Mouse (Mus musculus): ENCODE data around the gene Hip1r. TPM values are rescaled to one million over a fixed set of nuclear protein-coding genes. Genes with fewer than 3 reads are reported as not detected.

Gene Hip1r
- total and polyA plus RNA-seq, 2 experiments from 2014 or later: 32.6 to 46.9 TPM

- DNase-seq (ENCODE audit: low spot score) (peak; percentile 54), ATAC-seq (no peak)
- peak; percentile 68 for TF ChIP-seq CTCF (IDR thresholded peaks at IDR 0.05; ENCODE audit: low read depth)
- H3K4me1 ChIP-seq (ENCODE audit: insufficient read depth, low read length): no peaks in the 10 kb centered on the region
- no peaks in the 10 kb centered on the region for H3K27me3 ChIP-seq (ENCODE audit: insufficient read depth, low read length)
- no peak overlapping the region for H3K4me2 ChIP-seq (ENCODE audit: low read depth, low read length)
- H3K9me3 ChIP-seq (ENCODE audit: low read length): no peaks in the 10 kb centered on the region
- H3K36me3 ChIP-seq (ENCODE audit: insufficient read depth, low read length): no peaks in the 10 kb centered on the region
- WGBS: 38% methylated on average over 18 of the region's 18 CpGs
- H3K27ac ChIP-seq: no peak overlapping the region
- no peak overlapping the region for H3K4me3 ChIP-seq (ENCODE audit: low read length)
- H3K9ac ChIP-seq (replicated peaks; ENCODE audit: low read length): no peak overlapping the region
Measured at GRCm38 (mm10) chr5:123933957-123934591, 39.4 kb upstream of the Hip1r start.

DNA sequence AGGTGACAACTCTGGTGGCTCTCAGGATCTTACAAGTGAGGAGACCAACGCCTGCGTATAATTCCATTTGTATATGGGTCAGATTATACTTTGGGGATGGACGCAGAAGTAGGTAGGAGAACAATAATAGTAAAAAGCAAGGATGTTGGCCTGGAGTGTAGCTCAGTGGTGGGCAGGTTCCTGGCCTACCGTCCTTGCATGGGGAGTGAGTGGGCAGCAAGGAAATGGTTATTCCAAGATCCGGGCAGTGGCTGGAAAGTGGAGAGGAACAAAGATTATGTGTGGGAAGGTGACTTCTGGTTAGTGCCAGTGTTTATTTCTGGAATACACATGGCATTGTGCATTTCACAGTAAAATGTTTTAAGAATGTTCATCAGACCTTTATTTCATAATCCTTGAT, 37.5 kb upstream of the Hip1r start:
- no peak overlapping the region for H3K4me3 ChIP-seq (ENCODE audit: low read length)
- no peak overlapping the region for H3K27ac ChIP-seq
- H3K9me3 ChIP-seq (ENCODE audit: low read length): no peaks in the 10 kb centered on the region
- H3K4me1 ChIP-seq (ENCODE audit: insufficient read depth, low read length): no peaks in the 10 kb centered on the region
- ATAC-seq (no peak), DNase-seq (ENCODE audit: low spot score) (no peak)
- H3K36me3 ChIP-seq (ENCODE audit: insufficient read depth, low read length): no peaks in the 10 kb centered on the region
- TF ChIP-seq CTCF (IDR thresholded peaks at IDR 0.05; ENCODE audit: low read depth): no peak
- no peak overlapping the region for H3K4me2 ChIP-seq (ENCODE audit: low read depth, low read length)
- WGBS: 90% methylated on average over 5 of the region's 5 CpGs
- no peak overlapping the region for H3K9ac ChIP-seq (replicated peaks; ENCODE audit: low read length)
- H3K27me3 ChIP-seq (ENCODE audit: insufficient read depth, low read length): no peaks in the 10 kb centered on the region

DNA sequence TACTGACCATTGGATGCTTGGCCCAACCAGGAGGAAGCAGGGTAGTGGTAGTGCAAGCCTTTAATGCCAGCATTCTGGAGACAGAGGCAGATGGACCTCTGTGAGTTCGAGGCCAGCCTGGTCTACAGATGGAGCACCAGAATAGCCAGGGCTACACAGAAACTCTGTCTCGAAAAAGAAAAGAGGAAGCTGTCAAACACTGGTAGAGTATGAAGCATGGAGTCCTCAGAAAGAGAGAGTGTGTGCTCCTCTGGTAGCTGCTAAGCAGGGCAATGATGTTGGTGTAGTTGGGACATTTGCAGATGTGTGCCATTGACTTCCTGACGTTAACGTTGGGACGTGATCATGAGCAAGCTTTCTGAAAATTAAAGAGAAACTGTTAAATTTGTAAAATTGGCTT, 34.9 kb upstream of the Hip1r start:
- H3K4me1 ChIP-seq (ENCODE audit: insufficient read depth, low read length): no peaks in the 10 kb centered on the region
- no peak overlapping the region for H3K4me3 ChIP-seq (ENCODE audit: low read length)
- H3K4me2 ChIP-seq (ENCODE audit: low read depth, low read length): no peak overlapping the region
- H3K9ac ChIP-seq (replicated peaks; ENCODE audit: low read length): no peak overlapping the region
- WGBS: 90% methylated on average over 5 of the region's 5 CpGs
- no peaks in the 10 kb centered on the region for H3K9me3 ChIP-seq (ENCODE audit: low read length)
- H3K27ac ChIP-seq: no peak overlapping the region
- no peak for ATAC-seq
- H3K36me3 ChIP-seq (ENCODE audit: insufficient read depth, low read length): no peaks in the 10 kb centered on the region
- no peak for DNase-seq (ENCODE audit: low spot score)
- H3K27me3 ChIP-seq (ENCODE audit: insufficient read depth, low read length): no peaks in the 10 kb centered on the region
- TF ChIP-seq CTCF (IDR thresholded peaks at IDR 0.05; ENCODE audit: low read depth): no peak

DNA sequence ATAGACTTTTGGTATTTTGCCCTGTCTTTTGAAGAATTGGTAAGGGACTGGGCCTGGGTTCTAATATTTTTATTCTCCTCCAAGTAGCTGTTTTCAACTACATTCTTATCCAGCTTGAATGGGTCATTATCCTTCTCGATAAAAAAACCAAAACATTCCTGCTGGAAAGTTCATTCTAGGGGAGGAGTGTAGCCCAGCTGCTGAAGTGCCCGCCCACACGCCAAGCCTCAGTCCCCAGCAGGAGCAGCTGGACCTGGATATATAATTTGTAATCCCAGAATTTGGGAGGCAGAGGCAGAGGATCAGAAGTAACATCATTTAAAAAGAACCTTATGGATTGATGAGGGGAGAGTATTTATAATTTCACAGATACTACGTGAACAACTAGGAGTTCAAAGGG, 26.9 kb upstream of the Hip1r start:
- DNase-seq (ENCODE audit: low spot score) (no peak), ATAC-seq (no peak)
- Histone ChIP-seq H3K27ac (no peak overlapping the region), H3K4me3 (ENCODE audit: low read length) (no peak overlapping the region), H3K4me2 (ENCODE audit: low read depth, low read length) (no peak overlapping the region), H3K9me3 (ENCODE audit: low read length) (no peaks in the 10 kb centered on the region), H3K27me3 (ENCODE audit: insufficient read depth, low read length) (no peaks in the 10 kb centered on the region), H3K9ac (replicated peaks; ENCODE audit: low read length) (no peak overlapping the region), H3K36me3 (ENCODE audit: insufficient read depth, low read length) (no peaks in the 10 kb centered on the region), H3K4me1 (ENCODE audit: insufficient read depth, low read length) (no peaks in the 10 kb centered on the region)
- 72% methylated on average over 4 of the region's 4 CpGs for WGBS
- TF ChIP-seq CTCF (IDR thresholded peaks at IDR 0.05; ENCODE audit: low read depth): no peak

- peak; percentile 90 for DNase-seq (ENCODE audit: low spot score)
- no peak overlapping the region for H3K4me2 ChIP-seq (ENCODE audit: low read depth, low read length)
- no peaks in the 10 kb centered on the region for H3K4me1 ChIP-seq (ENCODE audit: insufficient read depth, low read length)
- H3K36me3 ChIP-seq (ENCODE audit: insufficient read depth, low read length): no peaks in the 10 kb centered on the region
- no peaks in the 10 kb centered on the region for H3K27me3 ChIP-seq (ENCODE audit: insufficient read depth, low read length)
- 50% methylated on average over 7 of the region's 7 CpGs for WGBS
- no peak for ATAC-seq
- H3K4me3 ChIP-seq (ENCODE audit: low read length): no peak overlapping the region
- H3K27ac ChIP-seq: no peak overlapping the region
- no peak overlapping the region for H3K9ac ChIP-seq (replicated peaks; ENCODE audit: low read length)
- peak; percentile 79 for TF ChIP-seq CTCF (IDR thresholded peaks at IDR 0.05; ENCODE audit: low read depth)
- no peaks in the 10 kb centered on the region for H3K9me3 ChIP-seq (ENCODE audit: low read length)
Measured at GRCm38 (mm10) chr5:123947041-123947761, 26.2 kb upstream of the Hip1r start.

DNA sequence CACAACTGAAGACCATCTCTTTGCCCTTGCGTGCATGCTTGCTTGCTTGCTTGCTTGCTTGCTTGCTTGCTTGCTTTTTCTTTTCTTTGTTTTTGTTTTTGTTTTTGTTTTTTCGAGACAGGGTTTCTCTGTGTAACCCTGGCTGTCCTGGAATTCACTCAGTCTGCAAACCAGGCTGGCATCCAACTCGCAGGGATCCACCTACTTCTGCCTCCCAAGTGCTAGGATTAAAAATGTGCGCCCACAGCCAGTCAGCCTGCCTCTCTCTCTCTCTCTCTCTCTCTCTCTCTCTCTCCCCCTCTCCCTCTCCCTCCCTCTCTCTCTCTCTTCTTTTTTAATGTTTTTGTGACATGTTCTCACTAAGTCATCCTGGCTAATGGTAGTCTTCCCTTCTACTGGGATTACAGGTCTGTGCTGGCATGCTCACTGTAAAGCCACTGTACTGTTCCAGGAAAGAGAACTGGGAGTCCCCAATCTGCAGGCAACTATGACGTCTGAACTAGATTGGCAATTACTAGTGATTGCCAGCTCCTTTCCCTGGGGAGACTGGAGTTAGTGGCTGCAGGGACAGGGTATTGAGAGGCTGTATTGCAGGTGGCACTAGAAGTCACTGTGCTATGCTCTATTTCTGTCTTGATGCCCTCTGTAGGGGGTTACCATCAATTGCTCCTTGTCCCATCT, 20.9 kb upstream of the Hip1r start:
- Histone ChIP-seq H3K4me1 (ENCODE audit: insufficient read depth, low read length) (no peaks in the 10 kb centered on the region), H3K27me3 (ENCODE audit: insufficient read depth, low read length) (no peaks in the 10 kb centered on the region), H3K9ac (replicated peaks; ENCODE audit: low read length) (no peak overlapping the region), H3K36me3 (ENCODE audit: insufficient read depth, low read length) (no peaks in the 10 kb centered on the region), H3K4me2 (ENCODE audit: low read depth, low read length) (no peak overlapping the region), H3K4me3 (ENCODE audit: low read length) (no peak overlapping the region), H3K9me3 (ENCODE audit: low read length) (no peaks in the 10 kb centered on the region), H3K27ac (no peak overlapping the region)
- no peak for TF ChIP-seq CTCF (IDR thresholded peaks at IDR 0.05; ENCODE audit: low read depth)
- WGBS: 46% methylated on average over 5 of the region's 5 CpGs
- ATAC-seq (no peak), DNase-seq (ENCODE audit: low spot score) (no peak)

Measured in hindbrain, postnatal 0 days (tissue).